Mouse (Mus musculus) megakaryocyte-erythroid progenitor cell, adult 5 weeks (primary cell): ENCODE results near the gene Gm9044. TPM values are rescaled to one million over a fixed set of nuclear protein-coding genes. Genes with fewer than 3 reads are reported as not detected.

Source experiments
- polyA plus RNA-seq: library from polyadenylated mRNA; stranded (reverse); fragments of >175 nt; gene quantifications from 2 replicates; pipeline ENCODE4 v1.2.3, GENCODE M21; 2012

Gene Gm9044
- not detected in 2 replicates for polyA plus RNA-seq

GRCm38 (mm10) chr10:118332308-118332707 is at the start of gene Gm9044:
Gm9044 (minus strand) TSS chr10:118332408.

GRCm38 (mm10) chr10:118354005-118354404 is 21.8 kb upstream of the Gm9044 start, which contains the start of gene Gm9049:
Gm9049 (minus strand) TSS chr10:118354105.

GRCm38 (mm10) chr10:118348579-118348978 is 16.4 kb upstream of the Gm9044 start, which contains the start of gene Gm9048:
Gm9048 (minus strand) TSS chr10:118348679.

GRCm38 (mm10) chr10:118343155-118343554 is 10.9 kb upstream of the Gm9044 start, which contains the start of gene Gm9046:
Gm9046 (minus strand) TSS chr10:118343255.

GRCm38 (mm10) chr10:118337731-118338130 is 5.5 kb upstream of the Gm9044 start, which contains the start of gene Gm9045:
Gm9045 (minus strand) TSS chr10:118337831.

GRCm38 (mm10) chr10:118326869-118327268 is 5.3 kb downstream of the Gm9044 start, which contains the start of gene Gm9040:
Gm9040 (minus strand) TSS chr10:118326969.

GRCm38 (mm10) chr10:118294938-118295337 is 37.3 kb downstream of the Gm9044 start, which contains the start of gene Iltifb:
Iltifb (minus strand) TSS chr10:118295038.

Other genes starting within 250 kb of the Gm9044 start
- 13.0 and 24.8 TPM in 2 replicates for gene Mdm1, start 190.6 kb downstream of the Gm9044 start, polyA plus RNA-seq
- gene Il22, start 127.5 kb downstream of the Gm9044 start, polyA plus RNA-seq: not detected in 2 replicates
- gene Gm32717, start 91.6 kb downstream of the Gm9044 start, polyA plus RNA-seq: not detected in 2 replicates
- not detected in 2 replicates for gene Gm32802, start 73.7 kb downstream of the Gm9044 start, polyA plus RNA-seq
- not detected in 2 replicates for gene Iltifb, start 37.4 kb downstream of the Gm9044 start, polyA plus RNA-seq
- gene Gm9040, start 5.4 kb downstream of the Gm9044 start, polyA plus RNA-seq: not detected in 2 replicates
- gene Gm9045, start 5.4 kb upstream of the Gm9044 start, polyA plus RNA-seq: not detected in 2 replicates
- gene Gm9046, start 10.8 kb upstream of the Gm9044 start, polyA plus RNA-seq: not detected in 2 replicates
- not detected in 2 replicates for gene Gm9048, start 16.3 kb upstream of the Gm9044 start, polyA plus RNA-seq
- not detected in 2 replicates for gene Gm9049, start 21.7 kb upstream of the Gm9044 start, polyA plus RNA-seq
- gene Ifng, start 108.6 kb upstream of the Gm9044 start, polyA plus RNA-seq: 0.14 and 0.22 TPM in 2 replicates